Mouse (Mus musculus) ES-E14 (cell line): Measurements from ENCODE around the gene Gm11639. TPM values are rescaled to one million over a fixed set of nuclear protein-coding genes. Genes with fewer than 3 reads are reported as not detected.

Experiments
- DNase-seq: peaks from one replicate; pipeline ENCODE4 v3.0.0-alpha.2; 2013; ENCODE audit warnings: low read depth, low spot score
- H3K27ac ChIP-seq: 2 replicates; pipeline ENCODE4 v1.5.1; 2012; ENCODE audit warnings: low read depth, mild to moderate bottlenecking, low read length, moderate library complexity, mixed read lengths; ENCODE audit not compliant: poor library complexity, insufficient read depth, severe bottlenecking
- H3K36me3 ChIP-seq: 2 replicates; pipeline ENCODE4 v1.6.1; 2012; ENCODE audit warnings: mild to moderate bottlenecking, low read length, moderate library complexity, mixed read lengths; ENCODE audit not compliant: control insufficient read depth, poor library complexity, insufficient read depth, severe bottlenecking
- H3K4me1 ChIP-seq, 2 experiments: fragments of 150-350 bp in 1 of 2; sonication (generic) in 1 of 2; 2 replicates each; pipeline ENCODE4 v1.6.1; 2012; ENCODE audit warnings: low read length in 2 of 2, mild to moderate bottlenecking in 1 of 2, mixed read lengths in 1 of 2; ENCODE audit not compliant: control insufficient read depth in 2 of 2, insufficient read depth in 2 of 2, poor library complexity in 1 of 2
- H3K4me3 ChIP-seq, 2 experiments: fragments of 150-350 bp in 1 of 2; sonication (generic) in 1 of 2; 2 replicates each; pipeline ENCODE4 v1.5.1; 2012; ENCODE audit warnings: low read length in 2 of 2, low read depth in 1 of 2, mild to moderate bottlenecking in 1 of 2, mixed read lengths in 1 of 2; ENCODE audit not compliant: insufficient read depth in 1 of 2, poor library complexity in 1 of 2, severe bottlenecking in 1 of 2
- H3K9ac ChIP-seq: 2 replicates; pipeline ENCODE4 v1.6.1; 2012; ENCODE audit warnings: low read depth, mild to moderate bottlenecking, low read length, mixed read lengths; ENCODE audit not compliant: poor library complexity, insufficient read depth, severe bottlenecking
- H3K9me3 ChIP-seq: fragments of 150-350 bp; sonication (generic); 2 replicates; pipeline ENCODE4 v1.6.1; 2012; ENCODE audit warnings: low read depth, mild to moderate bottlenecking, low read length; ENCODE audit not compliant: control insufficient read depth, insufficient read depth
- CHD2 ChIP-seq: IDR thresholded peaks from 2 replicates; pipeline ENCODE4 v1.6.1; 2014; ENCODE audit warnings: mild to moderate bottlenecking, low read depth, low read length, inconsistent platforms
- HCFC1 ChIP-seq: IDR thresholded peaks from 2 replicates; pipeline ENCODE4 v1.6.1; 2012; ENCODE audit warnings: low read length, inconsistent platforms, borderline replicate concordance; ENCODE audit not compliant: insufficient read depth
- MAFK ChIP-seq: IDR thresholded peaks from 2 replicates; pipeline ENCODE4 v1.6.1; 2014; ENCODE audit warnings: mild to moderate bottlenecking, low read depth, low read length, inconsistent platforms; ENCODE audit not compliant: insufficient read depth
- ZC3H11A ChIP-seq: IDR thresholded peaks from 2 replicates; pipeline ENCODE4 v1.6.1; 2012; ENCODE audit warnings: low read depth, mild to moderate bottlenecking, inconsistent platforms, low read length, borderline replicate concordance
- ZNF384 ChIP-seq: IDR thresholded peaks from 2 replicates; pipeline ENCODE4 v1.6.1; 2012; ENCODE audit warnings: low read depth, low read length, inconsistent platforms
- in situ Hi-C, 2 experiments: fragments of 600-800 bp; cut with MboI; formaldehyde crosslinking; loops; one replicate each; pipeline ENCODE4 v1.15.1; 2025; ENCODE audit warnings: low sequenced_read_pairs in 2 of 2, inconsistent platforms in 1 of 2; ENCODE audit not compliant: unreplicated experiment in 2 of 2
- total RNA-seq: library from RNA; depleted of rRNA; stranded (reverse); fragments of 300-350 nt; gene quantifications from 2 replicates; pipeline ENCODE4 v1.2.3, GENCODE M21; 2012

The Gm11639 gene
- total RNA-seq, 1 experiment: 0.36 TPM

GRCm38 (mm10) chr11:104744995-104745568 is 59.6 kb downstream of the Gm11639 start:
- in situ Hi-C loops: no loop called here
- Histone ChIP-seq H3K4me3 (no peak overlapping the region), H3K27ac (no peak overlapping the region), H3K36me3 (no peaks in the 10 kb centered on the region), H3K9me3 (no peaks in the 10 kb centered on the region), H3K9ac (no peak overlapping the region), H3K4me1 (no peaks in the 10 kb centered on the region)
- DNase-seq: no peak
- TF ChIP-seq ZNF384: no peak
- no peak for TF ChIP-seq CHD2
- TF ChIP-seq HCFC1: no peak
- TF ChIP-seq MAFK: no peak
- TF ChIP-seq ZC3H11A: no peak

GRCm38 (mm10) chr11:104765762-104766161 is 80.3 kb downstream of the Gm11639 start:
- Histone ChIP-seq H3K36me3 (no peaks in the 10 kb centered on the region), H3K27ac (no peak overlapping the region), H3K9me3 (no peaks in the 10 kb centered on the region), H3K4me3 (no peak overlapping the region), H3K4me1 (no peaks in the 10 kb centered on the region), H3K9ac (no peak overlapping the region)
- no peak for TF ChIP-seq CHD2
- in situ Hi-C loops: no loop called here
- DNase-seq: no peak

DNA sequence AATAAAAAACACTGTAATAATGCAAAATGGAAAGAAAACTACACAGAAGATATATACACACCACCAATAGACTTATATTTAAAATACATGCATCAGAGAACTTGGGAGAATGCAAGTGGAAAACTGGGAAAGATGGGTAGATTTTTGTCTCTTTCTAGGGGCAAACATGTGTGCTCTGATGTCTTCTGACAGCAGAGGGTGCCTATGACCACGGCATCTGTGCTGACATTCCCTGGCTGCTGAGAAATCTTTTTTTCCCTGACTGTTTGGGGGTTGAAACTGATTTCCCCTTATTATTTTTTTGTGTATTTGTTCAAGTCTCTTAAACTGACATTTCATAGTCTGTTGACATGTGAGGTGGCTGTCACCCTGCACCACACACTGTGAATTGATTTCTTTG is 81.6 kb downstream of the Gm11639 start:
- no peak overlapping the region for H3K9ac ChIP-seq
- no peaks in the 10 kb centered on the region for H3K4me1 ChIP-seq
- DNase-seq: no peak
- H3K36me3 ChIP-seq: no peaks in the 10 kb centered on the region
- no peaks in the 10 kb centered on the region for H3K9me3 ChIP-seq
- TF ChIP-seq HCFC1 (no peak), ZC3H11A (no peak), CHD2 (no peak), ZNF384 (no peak), MAFK (no peak)
- in situ Hi-C loops: no loop called here
- H3K4me3 ChIP-seq: no peak overlapping the region
- no peak overlapping the region for H3K27ac ChIP-seq

- in situ Hi-C loops: no loop called here
Measured at GRCm38 (mm10) chr11:104768072-104768471, 82.6 kb downstream of the Gm11639 start.

DNA sequence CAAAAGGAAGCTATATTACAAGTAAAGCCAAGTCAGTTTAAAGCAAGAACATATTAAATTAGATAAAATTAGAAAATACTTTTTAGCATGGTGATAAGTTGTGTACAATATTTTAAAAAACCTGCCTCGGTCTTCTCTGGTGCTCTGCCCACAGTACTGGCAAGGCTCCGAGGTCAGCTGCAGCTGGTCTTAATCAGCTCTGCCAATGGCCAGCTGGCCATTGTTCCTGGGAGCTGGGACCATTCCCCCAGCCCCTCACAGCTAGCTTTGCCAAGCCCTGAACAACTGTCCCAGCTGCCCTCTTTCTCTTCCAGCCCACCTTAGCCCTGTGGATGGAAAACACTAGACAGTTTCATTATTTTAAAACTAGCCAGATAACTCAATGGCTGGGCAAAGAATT is 93.3 kb downstream of the Gm11639 start:
- no peaks in the 10 kb centered on the region for H3K36me3 ChIP-seq
- no peaks in the 10 kb centered on the region for H3K9me3 ChIP-seq

More at GRCm38 (mm10) chr11:104768072-104768471, 82.6 kb downstream of the Gm11639 start:
- DNase-seq: peak; percentile 36
- no peak overlapping the region for H3K27ac ChIP-seq
- no peak for TF ChIP-seq ZNF384
- peak; percentile 84 for TF ChIP-seq ZC3H11A
- no peak overlapping the region for H3K4me3 ChIP-seq
- no peaks in the 10 kb centered on the region for H3K4me1 ChIP-seq
- no peaks in the 10 kb centered on the region for H3K9me3 ChIP-seq
- no peaks in the 10 kb centered on the region for H3K36me3 ChIP-seq
- H3K9ac ChIP-seq: no peak overlapping the region

More for the DNA sequence above, 93.3 kb downstream of the Gm11639 start:
- TF ChIP-seq MAFK (no peak), ZC3H11A (no peak), CHD2 (no peak), HCFC1 (no peak), ZNF384 (no peak)
- Histone ChIP-seq H3K9ac (no peak overlapping the region), H3K4me3 (no peak overlapping the region), H3K4me1 (no peaks in the 10 kb centered on the region), H3K27ac (no peak overlapping the region)
- in situ Hi-C loops: no loop called here
- DNase-seq: no peak
